Mouse (Mus musculus) layer of hippocampus, adult 11-12 months (tissue): ENCODE measurements around the gene Chil4.

Experiments
- DNase-seq: peaks from one replicate; pipeline ENCODE4 v3.0.0; 2022; ENCODE audit warnings: low spot score

Chil4 gene

DNA sequence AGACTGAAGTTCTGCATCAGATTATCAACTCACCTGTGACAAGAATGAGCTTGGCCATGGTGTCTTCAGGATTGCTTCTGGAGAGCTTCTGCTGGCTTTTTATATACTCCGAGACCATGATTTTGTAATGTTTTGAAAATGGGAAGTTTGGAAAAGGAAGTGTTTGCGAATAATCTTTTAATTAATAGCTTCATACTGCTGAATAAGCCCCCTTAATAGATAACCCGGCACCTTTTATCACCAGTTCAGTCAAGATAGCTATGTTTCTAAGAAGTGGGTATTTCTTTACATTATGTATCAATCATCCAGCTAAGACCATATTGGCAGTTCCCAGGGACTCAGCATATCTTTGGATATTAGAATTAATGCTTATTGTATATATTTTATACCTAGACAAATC, 51.8 kb downstream of the Chil4 start, which contains the start of gene Chil3:
Gene Chil3, minus strand, starts transcription at position 101 of the 400 bp plus-strand sequence.
- no peak for DNase-seq

DNA sequence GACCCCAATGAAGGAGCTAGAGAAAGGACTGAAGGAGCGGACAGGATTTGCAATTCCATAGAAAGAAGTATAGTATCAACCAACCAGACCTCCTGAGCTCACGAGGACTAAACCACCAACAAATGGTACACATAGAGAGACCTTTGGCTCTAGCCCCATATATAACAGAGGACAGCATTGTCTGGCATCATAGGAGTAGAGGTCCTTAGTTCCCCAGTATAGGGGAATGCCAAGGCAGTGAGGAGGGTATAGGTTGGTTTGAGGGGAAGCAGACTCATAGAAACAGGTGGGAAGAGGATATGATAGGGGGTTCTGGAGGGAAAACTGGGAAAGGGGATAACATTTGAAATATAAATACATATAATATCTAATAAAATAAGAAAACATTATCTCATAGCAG, 64.9 kb downstream of the Chil4 start:
- no peak for DNase-seq
